Mouse (Mus musculus) kidney, embryonic 14.5 days (tissue): Measurements from ENCODE around the gene Sumf1. TPM values are rescaled to one million over a fixed set of nuclear protein-coding genes. Genes with fewer than 3 reads are reported as not detected.

Experiments used
- ATAC-seq: fragments of 200-750 bp; cut with Nextera tagmentation; 2 replicates; pipeline ENCODE4 v1.8.0; 2017; ENCODE audit warnings: moderate number of reproducible peaks, mild to moderate bottlenecking, moderate TSS enrichment, moderate library complexity; ENCODE audit not compliant: low FRiP score, low TSS enrichment
- H3K27ac ChIP-seq: fragments of 300-500 bp; sonication (generic); 2 replicates; pipeline ENCODE4 v1.5.1; 2014; ENCODE audit warnings: low read depth, mild to moderate bottlenecking, low read length, moderate library complexity, mixed read lengths
- H3K27me3 ChIP-seq: fragments of 300-500 bp; sonication (generic); 2 replicates; pipeline ENCODE4 v1.6.1; 2014; ENCODE audit warnings: mild to moderate bottlenecking, low read length; ENCODE audit not compliant: control insufficient read depth, insufficient read depth
- H3K36me3 ChIP-seq: fragments of 300-500 bp; sonication (generic); 2 replicates; pipeline ENCODE4 v1.6.1; 2014; ENCODE audit warnings: low read length, mixed read lengths; ENCODE audit not compliant: control insufficient read depth, insufficient read depth
- H3K4me1 ChIP-seq: fragments of 300-500 bp; sonication (generic); 2 replicates; pipeline ENCODE4 v1.6.1; 2014; ENCODE audit warnings: low read length, mixed read lengths; ENCODE audit not compliant: control insufficient read depth, insufficient read depth
- H3K4me2 ChIP-seq: fragments of 300-500 bp; sonication (generic); replicated peaks from 2 replicates; pipeline ENCODE4 v1.6.1; 2014; ENCODE audit warnings: low read depth, mild to moderate bottlenecking, low read length
- H3K4me3 ChIP-seq: fragments of 300-500 bp; sonication (generic); 2 replicates; pipeline ENCODE4 v1.5.1; 2014; ENCODE audit warnings: mild to moderate bottlenecking, low read length
- H3K9ac ChIP-seq: fragments of 300-500 bp; sonication (generic); 2 replicates; pipeline ENCODE4 v1.6.1; 2014; ENCODE audit warnings: low read depth, mild to moderate bottlenecking, low read length, moderate library complexity
- H3K9me3 ChIP-seq: fragments of 300-500 bp; sonication (generic); 2 replicates; pipeline ENCODE4 v1.6.1; 2016; ENCODE audit warnings: low read length; ENCODE audit not compliant: control insufficient read depth
- WGBS: fragments of 180-500 bp; shearing (Covaris S2); extraction: QIAGEN DNeasy Blood & Tissue Kit; methylation state at CpG from one replicate; pipeline ENCODE4 v1.1.7; 2014; 5-methylcytosine and 5-hydroxymethylcytosine counted together
- polyA plus RNA-seq: library from polyadenylated mRNA; unstranded; fragments of >200 nt; fragmentation: Nextera tagmentation; extraction: Ambion mirVana; gene quantifications from 2 replicates; pipeline ENCODE4 v1.2.1, GENCODE M21; 2014

Sumf1 gene
- polyA plus RNA-seq, 1 experiment from 2014 or later, result 26.8 TPM

- H3K9ac ChIP-seq, result peak overlapping the region; percentile 72
- peak overlapping the region; percentile 78 for H3K4me3 ChIP-seq
- no peaks in the 10 kb centered on the region for H3K27me3 ChIP-seq
- 0 out of 2 replicates have a peak, but pooled peaks have one; percentile 0 for ATAC-seq
- H3K27ac ChIP-seq, result 0 out of 2 replicates have a peak overlapping the region, but pooled peaks have one; percentile 15
- peaks cover 9% of the 10 kb centered on the region for H3K4me1 ChIP-seq
- H3K9me3 ChIP-seq, result no peaks in the 10 kb centered on the region
- H3K4me2 ChIP-seq, result peak overlapping the region; percentile 60
- H3K36me3 ChIP-seq, result peaks cover 3% of the 10 kb centered on the region; the same call in 1 of the 2 replicates
- under 1% methylated on average over 28 of the region's 29 CpGs for WGBS
Observed at GRCm38 (mm10) chr6:108213481-108214293, 28.3 kb upstream of the Sumf1 start.

GRCm38 (mm10) chr6:108212881-108213295, 27.5 kb upstream of the Sumf1 start, which contains the start of gene Itpr1:
Gene Itpr1 (plus strand): TSS chr6:108213096.
- Histone ChIP-seq H3K4me1 (peaks cover 9% of the 10 kb centered on the region), H3K9ac (peak within 1 kb of the TSS; percentile 72), H3K36me3 (no peaks in the 10 kb centered on the region), H3K4me3 (peak within 1 kb of the TSS; percentile 78), H3K9me3 (no peaks in the 10 kb centered on the region), H3K27me3 (no peaks in the 10 kb centered on the region), H3K4me2 (peak within 1 kb of the TSS; percentile 64), H3K27ac (peak within 1 kb of the TSS; percentile 57)
- peak; percentile 100 for ATAC-seq
- WGBS, result under 1% methylated on average over 26 of the region's 27 CpGs

- 7% methylated on average over 36 of the region's 36 CpGs for WGBS
- Histone ChIP-seq H3K4me1 (peaks cover 9% of the 10 kb centered on the region), H3K36me3 (no peaks in the 10 kb centered on the region), H3K27me3 (no peaks in the 10 kb centered on the region), H3K4me2 (peak overlapping the region; percentile 64), H3K9me3 (no peaks in the 10 kb centered on the region), H3K4me3 (peak overlapping the region; percentile 78), H3K27ac (peak overlapping the region; percentile 57), H3K9ac (peak overlapping the region; percentile 55)
- ATAC-seq, result peak; percentile 21; the same call in 1 of the 2 replicates
Observed at GRCm38 (mm10) chr6:108211896-108212880, 26.8 kb upstream of the Sumf1 start.

DNA sequence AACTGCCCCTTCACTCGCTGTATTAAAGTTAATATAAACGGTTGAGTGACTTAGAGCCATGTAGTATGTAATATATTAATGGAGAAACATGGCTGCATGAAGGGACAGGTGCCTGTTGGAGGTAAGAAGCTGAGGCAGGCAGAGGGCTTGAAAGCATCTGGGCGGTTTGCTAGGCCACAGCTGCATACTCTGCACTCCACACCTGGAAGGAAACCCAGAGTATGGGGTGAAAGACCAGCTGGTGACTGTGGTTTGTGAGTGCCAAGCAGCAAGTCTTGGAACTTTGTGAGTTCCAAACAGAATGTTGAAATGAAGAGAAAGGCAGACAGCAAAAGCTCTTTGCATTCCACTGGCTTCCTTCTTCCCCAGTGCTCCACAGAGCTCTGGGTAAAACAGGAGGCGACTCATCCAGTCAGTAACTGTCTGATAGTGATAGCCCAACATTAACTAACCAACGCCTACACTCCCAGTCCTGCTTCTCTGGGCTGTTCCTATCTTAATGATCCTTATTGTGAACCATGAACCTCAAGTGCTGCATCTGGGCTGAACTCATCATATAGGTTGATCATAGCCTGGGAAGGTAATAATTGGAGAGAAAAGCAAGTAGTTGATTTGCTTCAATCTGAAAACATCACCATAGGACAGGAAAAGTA, 21.7 kb upstream of the Sumf1 start:
- Histone ChIP-seq H3K4me3 (no peak overlapping the region), H3K4me1 (peaks cover 4% of the 10 kb centered on the region), H3K9me3 (no peaks in the 10 kb centered on the region), H3K27me3 (no peaks in the 10 kb centered on the region), H3K9ac (no peak overlapping the region), H3K27ac (no peak overlapping the region), H3K4me2 (no peak overlapping the region), H3K36me3 (no peaks in the 10 kb centered on the region)
- WGBS, result 75% methylated on average over 5 of the region's 5 CpGs
- no peak for ATAC-seq

- H3K9ac ChIP-seq, result no peak overlapping the region
- no peak for ATAC-seq
- no peak overlapping the region for H3K27ac ChIP-seq
- no peaks in the 10 kb centered on the region for H3K36me3 ChIP-seq
- H3K4me1 ChIP-seq, result no peaks in the 10 kb centered on the region; the same call in 1 of the 2 replicates
- H3K4me2 ChIP-seq, result no peak overlapping the region
- no peaks in the 10 kb centered on the region for H3K27me3 ChIP-seq
- no peaks in the 10 kb centered on the region for H3K9me3 ChIP-seq
- 87% methylated on average over 4 of the region's 4 CpGs for WGBS
- H3K4me3 ChIP-seq, result no peak overlapping the region
Observed at GRCm38 (mm10) chr6:108206145-108206544, 20.8 kb upstream of the Sumf1 start.

GRCm38 (mm10) chr6:108204322-108204721, 18.9 kb upstream of the Sumf1 start:
- no peaks in the 10 kb centered on the region; the same call in 1 of the 2 replicates for H3K9me3 ChIP-seq
- H3K27me3 ChIP-seq, result no peaks in the 10 kb centered on the region
- H3K27ac ChIP-seq, result no peak overlapping the region
- H3K4me1 ChIP-seq, result no peaks in the 10 kb centered on the region
- 88% methylated on average over 2 of the region's 2 CpGs for WGBS
- no peak for ATAC-seq
- H3K4me2 ChIP-seq, result no peak overlapping the region
- no peak overlapping the region for H3K9ac ChIP-seq
- no peak overlapping the region for H3K4me3 ChIP-seq
- H3K36me3 ChIP-seq, result no peaks in the 10 kb centered on the region

- Histone ChIP-seq H3K27me3 (no peaks in the 10 kb centered on the region), H3K9me3 (no peaks in the 10 kb centered on the region; the same call in 1 of the 2 replicates), H3K4me3 (no peak overlapping the region), H3K36me3 (no peaks in the 10 kb centered on the region), H3K9ac (no peak overlapping the region), H3K4me2 (no peak overlapping the region), H3K4me1 (no peaks in the 10 kb centered on the region), H3K27ac (no peak overlapping the region)
- 88% methylated on average over 7 of the region's 7 CpGs for WGBS
- ATAC-seq, result no peak
Observed at GRCm38 (mm10) chr6:108198286-108198685, 12.9 kb upstream of the Sumf1 start.

- WGBS, result 18% methylated on average over 4 of the region's 4 CpGs
Observed at GRCm38 (mm10) chr6:108197117-108197516, 11.7 kb upstream of the Sumf1 start.

More at GRCm38 (mm10) chr6:108197117-108197516, 11.7 kb upstream of the Sumf1 start:
- Histone ChIP-seq H3K9me3 (no peaks in the 10 kb centered on the region; the same call in 1 of the 2 replicates), H3K27me3 (no peaks in the 10 kb centered on the region), H3K9ac (no peak overlapping the region), H3K4me3 (no peak overlapping the region), H3K4me2 (no peak overlapping the region), H3K27ac (no peak overlapping the region), H3K4me1 (no peaks in the 10 kb centered on the region), H3K36me3 (no peaks in the 10 kb centered on the region)
- no peak for ATAC-seq
